Mouse (Mus musculus) liver, embryonic 13.5 days (tissue): ENCODE measurements at regions not wholly inside any gene's neighbourhood (a gene's known extent, or its start where the extent isn't known, plus 50 kb on each side); places are given as distances from the start of the nearest gene placed in this dataset.

Source experiments
- ATAC-seq: fragments of 200-750 bp; cut with Nextera tagmentation; 2 replicates; pipeline ENCODE4 v1.8.0; 2017; ENCODE audit warnings: low read depth, mild to moderate bottlenecking, moderate number of reproducible peaks, moderate library complexity
- DNase-seq: peaks from one replicate; pipeline ENCODE4 v3.0.0; 2022
- H3K27ac ChIP-seq: fragments of 300-500 bp; sonication (generic); 2 replicates; pipeline ENCODE4 v1.5.1; 2015; ENCODE audit warnings: moderate library complexity, mild to moderate bottlenecking, inconsistent platforms
- H3K27me3 ChIP-seq: fragments of 300-500 bp; sonication (generic); 2 replicates; pipeline ENCODE4 v1.6.1; 2015; ENCODE audit warnings: mild to moderate bottlenecking, inconsistent platforms
- H3K36me3 ChIP-seq: fragments of 300-500 bp; sonication (generic); 2 replicates; pipeline ENCODE4 v1.6.1; 2015; ENCODE audit warnings: mild to moderate bottlenecking, inconsistent platforms
- H3K4me1 ChIP-seq: fragments of 300-500 bp; sonication (generic); replicated peaks from 2 replicates; pipeline ENCODE4 v1.6.1; 2015; ENCODE audit warnings: inconsistent platforms
- H3K4me2 ChIP-seq: fragments of 300-500 bp; sonication (generic); 2 replicates; pipeline ENCODE4 v1.6.1; 2015; ENCODE audit warnings: inconsistent platforms, mild to moderate bottlenecking, moderate library complexity
- H3K4me3 ChIP-seq: fragments of 300-500 bp; sonication (generic); replicated peaks from 2 replicates; pipeline ENCODE4 v1.5.1; 2015; ENCODE audit warnings: mild to moderate bottlenecking, inconsistent platforms
- H3K9ac ChIP-seq: fragments of 300-500 bp; sonication (generic); 2 replicates; pipeline ENCODE4 v1.6.1; 2015; ENCODE audit warnings: mild to moderate bottlenecking, inconsistent platforms
- H3K9me3 ChIP-seq: fragments of 300-500 bp; sonication (generic); replicated peaks from 2 replicates; pipeline ENCODE4 v1.6.1; 2016; ENCODE audit warnings: inconsistent platforms
- WGBS: fragments of 180-500 bp; shearing (Covaris S2); methylation state at CpG from one replicate; pipeline ENCODE4 v1.1.7; 2015; ENCODE audit not compliant: insufficient replicate concordance; 5-methylcytosine and 5-hydroxymethylcytosine counted together

GRCm38 (mm10) chr9:46557781-46558180, 238.0 kb upstream of the 4931429L15Rik start:
- WGBS: 30% methylated on average over 5 of the region's 5 CpGs
- H3K4me3 ChIP-seq: no peak overlapping the region
- H3K4me2 ChIP-seq: no peak overlapping the region
- DNase-seq (no peak), ATAC-seq (no peak)
- no peak overlapping the region for H3K9ac ChIP-seq
- no peaks in the 10 kb centered on the region for H3K27me3 ChIP-seq
- no peaks in the 10 kb centered on the region for H3K36me3 ChIP-seq
- H3K27ac ChIP-seq: no peak overlapping the region
- peaks cover 6% of the 10 kb centered on the region; the same call in 1 of the 2 replicates for H3K9me3 ChIP-seq
- H3K4me1 ChIP-seq: no peaks in the 10 kb centered on the region

GRCm38 (mm10) chr9:46555156-46555555, 235.4 kb upstream of the 4931429L15Rik start:
- 42% methylated on average over 6 of the region's 6 CpGs for WGBS

GRCm38 (mm10) chr9:46554586-46555152, 234.9 kb upstream of the 4931429L15Rik start:
- no peaks in the 10 kb centered on the region for H3K4me1 ChIP-seq
- no peak overlapping the region for H3K4me3 ChIP-seq
- no peak for ATAC-seq
- no peak for DNase-seq
- peaks cover 6% of the 10 kb centered on the region; the same call in 1 of the 2 replicates for H3K9me3 ChIP-seq
- H3K27me3 ChIP-seq: no peaks in the 10 kb centered on the region
- no peak overlapping the region for H3K4me2 ChIP-seq
- 64% methylated on average over 6 of the region's 6 CpGs for WGBS
- H3K36me3 ChIP-seq: no peaks in the 10 kb centered on the region
- H3K27ac ChIP-seq: no peak overlapping the region
- no peak overlapping the region for H3K9ac ChIP-seq

More at GRCm38 (mm10) chr9:46555156-46555555, 235.4 kb upstream of the 4931429L15Rik start:
- DNase-seq (no peak), ATAC-seq (no peak)
- H3K4me1 ChIP-seq: no peaks in the 10 kb centered on the region
- H3K4me2 ChIP-seq: no peak overlapping the region
- H3K27ac ChIP-seq: no peak overlapping the region
- no peak overlapping the region for H3K4me3 ChIP-seq
- peaks cover 6% of the 10 kb centered on the region; the same call in 1 of the 2 replicates for H3K9me3 ChIP-seq
- no peaks in the 10 kb centered on the region for H3K27me3 ChIP-seq
- no peak overlapping the region for H3K9ac ChIP-seq
- H3K36me3 ChIP-seq: no peaks in the 10 kb centered on the region

- no peaks in the 10 kb centered on the region for H3K4me1 ChIP-seq
- WGBS: 55% methylated on average over 4 of the region's 4 CpGs
- no peaks in the 10 kb centered on the region for H3K36me3 ChIP-seq
- no peak overlapping the region for H3K4me2 ChIP-seq
- H3K9me3 ChIP-seq: no peaks in the 10 kb centered on the region
- H3K9ac ChIP-seq: no peak overlapping the region
- no peaks in the 10 kb centered on the region for H3K27me3 ChIP-seq
- ATAC-seq: no peak
- no peak overlapping the region for H3K27ac ChIP-seq
- no peak overlapping the region for H3K4me3 ChIP-seq
- no peak for DNase-seq
Observed at GRCm38 (mm10) chr9:46549416-46549815, 229.6 kb upstream of the 4931429L15Rik start.

- no peak for ATAC-seq
- Histone ChIP-seq H3K4me3 (no peak overlapping the region), H3K4me1 (no peaks in the 10 kb centered on the region), H3K36me3 (no peaks in the 10 kb centered on the region), H3K27ac (no peak overlapping the region), H3K9me3 (no peaks in the 10 kb centered on the region), H3K27me3 (no peaks in the 10 kb centered on the region), H3K9ac (no peak overlapping the region), H3K4me2 (no peak overlapping the region)
- DNase-seq: no peak
- WGBS: 60% methylated on average over 3 of the region's 3 CpGs
Observed at GRCm38 (mm10) chr9:46544326-46544725, 224.5 kb upstream of the 4931429L15Rik start.

- Histone ChIP-seq H3K27me3 (no peaks in the 10 kb centered on the region), H3K9me3 (no peaks in the 10 kb centered on the region), H3K36me3 (no peaks in the 10 kb centered on the region), H3K4me2 (no peak overlapping the region), H3K27ac (no peak overlapping the region), H3K4me3 (no peak overlapping the region), H3K9ac (no peak overlapping the region), H3K4me1 (no peaks in the 10 kb centered on the region)
- 40% methylated on average over 2 of the region's 2 CpGs for WGBS
- ATAC-seq (no peak), DNase-seq (no peak)
Observed at GRCm38 (mm10) chr9:46541001-46541400, 221.2 kb upstream of the 4931429L15Rik start.

- Histone ChIP-seq H3K27ac (no peak overlapping the region), H3K27me3 (no peaks in the 10 kb centered on the region), H3K9ac (no peak overlapping the region), H3K4me2 (no peak overlapping the region), H3K4me3 (no peak overlapping the region), H3K9me3 (no peaks in the 10 kb centered on the region), H3K36me3 (no peaks in the 10 kb centered on the region), H3K4me1 (no peaks in the 10 kb centered on the region)
- DNase-seq (no peak), ATAC-seq (no peak)
- 61% methylated on average over 4 of the region's 4 CpGs for WGBS
Observed at GRCm38 (mm10) chr9:46538616-46539015, 218.8 kb upstream of the 4931429L15Rik start.

GRCm38 (mm10) chr9:46516401-46517130, 196.8 kb upstream of the 4931429L15Rik start:
- no peaks in the 10 kb centered on the region for H3K4me1 ChIP-seq
- no peaks in the 10 kb centered on the region for H3K27me3 ChIP-seq
- H3K4me3 ChIP-seq: no peak overlapping the region
- no peak overlapping the region for H3K27ac ChIP-seq
- H3K9ac ChIP-seq: no peak overlapping the region
- H3K4me2 ChIP-seq: no peak overlapping the region
- H3K36me3 ChIP-seq: no peaks in the 10 kb centered on the region
- DNase-seq (no peak), ATAC-seq (no peak)
- H3K9me3 ChIP-seq: 0 out of 2 replicates have a peak, but pooled peaks cover 7% of the 10 kb centered on the region
- WGBS: 75% methylated on average over 20 of the region's 20 CpGs

- no peak for ATAC-seq
- WGBS: 47% methylated on average over 6 of the region's 6 CpGs
- no peak overlapping the region for H3K27ac ChIP-seq
Observed at GRCm38 (mm10) chr9:46512276-46513051, 192.7 kb upstream of the 4931429L15Rik start.

GRCm38 (mm10) chr9:46511307-46511706, 191.5 kb upstream of the 4931429L15Rik start:
- Histone ChIP-seq H3K9ac (no peak overlapping the region), H3K27me3 (no peaks in the 10 kb centered on the region), H3K4me2 (no peak overlapping the region), H3K4me1 (no peaks in the 10 kb centered on the region), H3K9me3 (0 out of 2 replicates have a peak, but pooled peaks cover 7% of the 10 kb centered on the region), H3K36me3 (no peaks in the 10 kb centered on the region), H3K4me3 (no peak overlapping the region), H3K27ac (no peak overlapping the region)
- 40% methylated on average over 6 of the region's 6 CpGs for WGBS
- ATAC-seq: no peak
- DNase-seq: no peak

More at GRCm38 (mm10) chr9:46512276-46513051, 192.7 kb upstream of the 4931429L15Rik start:
- no peak for DNase-seq
- Histone ChIP-seq H3K4me1 (no peaks in the 10 kb centered on the region), H3K27me3 (no peaks in the 10 kb centered on the region), H3K36me3 (no peaks in the 10 kb centered on the region), H3K4me3 (no peak overlapping the region), H3K4me2 (no peak overlapping the region), H3K9me3 (0 out of 2 replicates have a peak, but pooled peaks cover 7% of the 10 kb centered on the region), H3K9ac (no peak overlapping the region)

- H3K4me1 ChIP-seq: no peaks in the 10 kb centered on the region
- H3K4me2 ChIP-seq: no peak overlapping the region
- no peaks in the 10 kb centered on the region for H3K27me3 ChIP-seq
- ATAC-seq (no peak), DNase-seq (no peak)
- H3K4me3 ChIP-seq: no peak overlapping the region
- H3K36me3 ChIP-seq: no peaks in the 10 kb centered on the region
- H3K9ac ChIP-seq: no peak overlapping the region
- H3K27ac ChIP-seq: no peak overlapping the region
- 0 out of 2 replicates have a peak, but pooled peaks cover 7% of the 10 kb centered on the region for H3K9me3 ChIP-seq
- 56% methylated on average over 5 of the region's 5 CpGs for WGBS
Observed at GRCm38 (mm10) chr9:46509896-46510295, 190.1 kb upstream of the 4931429L15Rik start.
